Mouse (Mus musculus) liver, adult (tissue): ENCODE results near the gene Nfic.

ENCODE experiments used
- GATA4 ChIP-seq: IDR thresholded peaks from 2 replicates; pipeline ENCODE4 v1.6.1; 2014; ENCODE audit warnings: mild to moderate bottlenecking, low read length; ENCODE audit not compliant: insufficient replicate concordance

Gene Nfic

DNA sequence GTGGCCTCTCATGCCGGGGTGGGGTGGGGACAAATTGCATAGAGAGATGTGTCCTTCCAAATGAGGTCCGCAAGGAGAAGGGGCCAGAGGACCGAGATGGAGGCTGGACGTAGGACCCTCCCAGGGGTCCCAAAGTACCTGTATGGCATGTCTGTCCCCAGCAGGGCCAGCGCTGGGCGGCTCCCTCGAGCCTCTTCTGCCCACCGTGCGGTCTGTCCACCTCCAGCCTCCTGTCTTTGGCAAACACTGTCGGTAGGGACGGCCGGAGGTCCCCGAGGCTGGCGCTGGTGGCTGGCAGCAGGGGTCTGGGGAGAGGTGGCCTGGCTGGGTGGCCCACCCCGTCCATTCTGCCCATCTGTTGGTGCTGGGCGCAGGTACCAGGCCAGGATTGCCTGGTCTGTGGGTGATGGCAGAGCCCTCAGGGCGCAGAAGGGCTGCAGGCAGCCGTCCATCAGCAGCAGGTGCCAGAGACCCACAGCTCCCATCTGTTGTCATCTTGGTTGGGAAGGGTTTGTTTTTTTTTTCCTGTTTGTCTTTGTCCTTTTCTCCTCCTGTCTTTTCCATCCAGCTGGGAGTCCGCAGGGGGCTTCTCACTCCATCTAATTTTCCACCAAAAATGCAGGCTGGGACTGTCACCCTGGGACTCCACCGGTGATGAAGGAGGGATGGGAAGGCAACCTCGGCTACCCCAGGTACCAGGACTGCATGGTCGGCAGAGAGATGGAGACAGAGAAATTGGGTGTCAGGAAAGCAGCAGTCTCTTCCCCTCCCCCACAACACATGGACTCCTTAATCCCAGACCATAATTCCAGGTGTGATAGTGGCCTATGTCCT is 54.8 kb downstream of the Nfic start:
- TF ChIP-seq GATA4 = no peak

DNA sequence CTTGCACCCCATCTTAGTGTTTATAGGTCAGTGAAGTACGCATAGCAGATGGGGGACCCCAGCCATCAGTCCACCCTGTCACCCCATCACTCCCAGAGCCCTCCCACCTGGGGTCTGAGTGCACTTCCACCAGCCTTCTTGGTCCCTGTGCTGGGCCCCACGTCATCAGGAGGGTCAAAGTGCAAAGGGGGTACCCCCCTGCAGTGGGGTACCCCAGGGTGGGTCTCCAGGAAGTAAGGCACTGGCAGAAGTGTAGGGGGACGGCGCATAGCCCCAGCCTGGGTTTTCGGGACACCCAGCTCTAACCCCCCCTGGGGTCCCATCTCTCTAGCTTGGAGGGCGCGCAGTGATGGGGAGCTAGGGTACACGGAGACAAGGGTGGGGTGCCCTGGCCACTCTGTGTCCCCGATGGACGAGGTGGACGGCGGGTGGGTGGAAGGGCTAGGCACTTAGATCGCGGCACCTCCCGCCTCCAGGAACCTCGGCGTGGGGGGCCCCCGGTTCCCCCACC is 55.6 kb downstream of the Nfic start:
- no peak for TF ChIP-seq GATA4

DNA sequence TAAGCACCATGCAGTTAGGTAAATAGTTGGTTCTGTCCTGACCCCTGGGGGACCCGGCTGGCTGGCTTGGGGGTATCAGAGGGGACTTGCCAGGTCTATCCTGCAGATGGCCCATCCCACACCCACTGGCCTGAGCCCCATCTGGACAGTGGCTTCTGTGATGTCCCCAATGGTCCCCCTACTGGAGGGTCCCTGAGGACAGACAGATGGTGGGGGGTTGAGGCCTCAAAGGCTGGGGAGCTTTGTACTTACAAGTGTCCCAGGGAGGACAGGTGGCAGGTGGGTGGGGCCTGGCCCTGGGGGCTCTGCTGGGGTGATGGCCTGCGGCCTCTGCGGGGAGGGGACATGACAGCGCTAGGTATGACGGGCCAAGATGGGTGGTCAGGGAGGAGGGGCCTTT is 56.1 kb downstream of the Nfic start:
- no peak for TF ChIP-seq GATA4

DNA sequence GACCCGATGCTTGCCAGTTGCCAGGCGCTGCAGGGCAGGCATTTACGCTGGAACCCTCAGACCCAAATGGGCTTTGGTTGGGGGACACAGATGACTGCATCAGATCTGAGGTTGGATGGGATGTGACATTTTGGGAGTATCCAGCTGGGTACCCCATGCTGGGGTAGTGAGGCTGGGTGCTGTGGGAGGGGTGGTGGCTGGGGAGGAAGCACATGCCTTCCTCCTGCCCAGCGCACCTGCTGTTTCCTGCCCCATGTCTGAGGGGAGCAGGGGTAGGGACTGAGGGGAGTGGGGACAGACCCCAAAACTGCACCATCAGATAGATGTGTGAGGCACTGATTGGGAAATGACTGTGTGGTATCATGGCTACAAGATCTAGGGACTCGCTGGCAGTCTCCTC is 58.7 kb downstream of the Nfic start:
- TF ChIP-seq GATA4 = no peak

DNA sequence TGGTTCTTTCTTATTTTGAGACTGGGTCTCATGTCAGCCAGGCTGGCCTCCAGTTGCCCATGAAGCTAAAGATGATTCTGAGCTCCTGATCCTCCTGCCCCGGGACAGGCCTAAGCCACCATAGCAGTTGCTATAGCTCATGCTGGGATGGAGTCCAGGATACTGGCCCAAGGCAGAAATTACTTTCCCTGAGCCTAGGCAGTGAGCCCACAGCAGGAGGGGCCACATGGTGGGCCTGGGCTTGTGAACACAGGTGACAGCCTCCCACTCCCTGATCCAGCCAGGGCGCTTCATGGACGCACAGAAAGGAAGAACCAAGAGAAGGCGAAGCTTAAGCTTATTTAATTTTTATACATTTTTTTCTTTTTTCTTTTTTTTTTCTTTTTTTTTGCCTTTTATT is 59.6 kb downstream of the Nfic start:
- TF ChIP-seq GATA4 = no peak

DNA sequence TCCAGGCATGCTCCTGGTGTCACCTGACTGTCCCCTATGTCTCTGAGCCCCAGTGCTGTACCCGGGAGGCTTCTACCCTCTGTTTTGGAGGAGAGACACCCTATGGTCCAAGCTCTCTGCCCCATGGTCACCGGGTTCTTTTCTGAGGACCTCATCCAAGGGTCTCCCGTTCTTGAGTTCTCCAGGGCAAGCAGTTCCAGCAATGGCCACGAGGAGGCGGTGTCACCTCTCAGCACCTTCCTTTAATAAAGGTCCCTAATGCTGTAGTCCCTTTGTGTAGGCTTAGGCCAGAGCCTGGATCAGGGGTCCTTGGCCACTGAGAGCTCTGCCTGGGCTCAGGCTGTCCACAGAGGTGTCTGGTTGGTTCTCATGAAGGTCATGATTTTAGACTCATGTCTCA is 60.3 kb downstream of the Nfic start:
- no peak for TF ChIP-seq GATA4

DNA sequence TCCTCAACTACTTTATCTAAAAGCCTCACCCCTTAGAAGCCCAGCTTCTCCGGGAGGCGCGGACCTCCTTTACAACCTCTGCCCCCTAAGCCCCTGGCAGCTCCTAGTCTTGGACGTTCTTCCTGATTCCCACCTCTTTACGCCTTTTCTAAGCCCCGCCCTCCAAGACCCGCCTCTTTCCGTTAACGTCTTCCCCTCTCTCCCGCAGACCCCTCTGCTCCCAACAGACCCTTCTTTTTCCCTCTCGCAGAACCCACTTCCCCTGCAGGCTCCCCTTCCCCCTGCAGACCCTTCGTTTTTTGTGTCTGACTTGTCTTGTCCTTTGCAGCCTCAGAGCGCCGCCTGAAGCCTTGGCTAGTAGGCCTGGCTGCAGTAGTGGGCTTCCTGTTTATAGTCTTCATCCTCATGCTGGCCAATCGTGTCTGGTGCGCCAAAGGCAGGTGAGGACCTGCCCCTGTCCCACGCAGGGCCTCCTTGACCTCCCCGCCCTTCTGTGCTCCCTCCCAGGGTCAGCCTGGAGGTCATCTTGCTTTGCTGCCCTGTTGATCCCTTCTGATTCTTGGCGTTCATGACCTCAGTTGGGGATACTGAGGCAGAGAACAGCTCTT is 61.9 kb downstream of the Nfic start:
- no peak for TF ChIP-seq GATA4

DNA sequence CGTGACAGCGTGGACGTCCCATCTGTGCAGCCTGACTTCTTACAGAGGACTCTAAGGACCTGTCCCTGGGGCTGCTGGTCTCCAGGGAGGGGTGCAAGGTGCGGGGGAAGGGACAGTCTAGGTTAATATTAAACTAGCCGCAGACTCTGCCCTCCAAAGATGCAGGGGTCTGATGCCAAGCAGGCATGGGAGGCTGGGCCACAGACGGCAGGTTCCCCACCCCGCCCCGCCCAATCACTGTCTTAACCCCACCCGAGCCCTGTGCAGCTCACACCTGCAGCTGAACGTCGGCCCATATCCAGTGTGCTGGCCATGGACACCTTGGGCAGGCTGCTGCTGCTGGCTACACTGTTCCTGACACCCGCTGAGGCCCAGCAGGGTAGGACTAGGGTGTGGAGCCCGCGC is 62.7 kb downstream of the Nfic start, which contains the start of gene Smim24:
TSS of gene Smim24 (plus strand) at position 271 of the 405 bp plus-strand sequence.
- TF ChIP-seq GATA4 = no peak

DNA sequence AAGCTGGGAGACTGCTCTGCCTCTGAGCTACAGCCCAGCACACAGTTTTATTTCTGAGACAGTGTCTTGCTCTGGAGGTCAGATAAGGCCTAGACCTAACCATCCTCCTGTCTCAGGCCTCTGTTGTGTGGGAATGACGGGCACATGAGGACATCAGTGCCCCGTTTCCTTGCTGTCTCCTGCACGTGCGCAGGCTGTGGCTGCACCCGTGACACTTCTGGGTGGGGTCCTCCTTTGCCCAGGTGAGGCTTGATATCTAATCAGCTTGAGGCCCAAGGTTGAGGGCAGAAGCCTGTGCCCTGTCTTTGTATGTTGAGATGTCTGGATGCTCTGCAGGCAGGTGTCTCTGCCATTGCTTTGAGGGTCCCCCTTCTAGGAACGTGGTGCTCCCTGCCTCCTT is 63.2 kb downstream of the Nfic start:
- TF ChIP-seq GATA4 = no peak

DNA sequence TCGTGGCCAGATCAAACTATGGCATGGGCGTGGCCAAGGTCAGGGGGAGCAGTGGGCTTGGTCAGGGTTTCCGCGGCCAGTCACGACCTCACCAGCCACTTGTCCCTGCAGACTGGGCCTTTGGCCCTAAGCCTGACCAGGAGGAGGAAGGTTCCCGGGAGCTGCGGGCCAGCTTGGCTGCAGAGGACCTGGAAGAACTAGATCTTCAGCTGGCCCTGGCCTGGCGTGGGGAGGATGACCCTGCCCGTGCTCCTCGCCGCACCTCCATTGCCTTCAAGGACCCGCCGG is 64.8 kb downstream of the Nfic start:
- TF ChIP-seq GATA4 = no peak

DNA sequence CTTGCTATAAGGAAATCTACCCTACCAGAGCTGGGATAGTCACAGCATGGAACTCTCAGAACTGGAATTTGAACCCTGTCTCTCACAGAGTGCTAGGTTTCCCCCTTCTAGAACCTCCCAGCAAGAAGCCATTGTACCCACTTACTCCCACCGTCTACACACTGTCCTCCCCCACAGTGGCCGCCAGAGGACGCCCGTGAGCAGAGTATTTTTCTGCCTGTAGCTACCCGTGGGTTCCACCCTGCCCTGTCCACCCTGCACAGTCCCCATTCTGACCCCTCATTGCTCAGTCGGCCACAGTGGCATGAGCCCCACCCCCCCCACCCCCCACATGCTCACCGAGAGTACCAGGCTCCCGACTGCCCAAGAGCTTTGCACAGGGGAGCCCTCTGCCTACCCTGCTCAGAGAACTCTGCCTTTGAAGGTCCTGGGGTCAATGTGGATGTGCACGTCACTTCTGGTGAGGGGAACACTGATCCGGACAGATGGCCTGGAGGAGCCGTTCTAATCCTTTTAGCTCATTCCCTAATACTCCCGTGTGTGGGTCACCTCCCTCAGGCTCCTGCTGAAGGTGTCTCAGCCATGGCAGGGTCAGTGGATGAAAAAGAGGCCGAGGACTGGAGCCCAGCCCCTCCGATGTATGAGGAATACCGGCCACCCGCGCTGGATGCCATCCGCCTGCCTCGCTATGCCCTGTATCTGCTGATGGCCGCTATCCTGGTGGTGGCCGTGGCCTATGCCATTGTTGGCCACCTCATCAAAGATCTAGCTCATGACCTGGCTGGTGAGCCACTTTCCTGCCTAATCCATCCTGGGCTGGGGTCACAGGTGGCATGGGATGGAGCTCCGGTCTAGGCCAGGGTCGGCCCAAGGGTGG is 65.4 kb downstream of the Nfic start:
- no peak for TF ChIP-seq GATA4

DNA sequence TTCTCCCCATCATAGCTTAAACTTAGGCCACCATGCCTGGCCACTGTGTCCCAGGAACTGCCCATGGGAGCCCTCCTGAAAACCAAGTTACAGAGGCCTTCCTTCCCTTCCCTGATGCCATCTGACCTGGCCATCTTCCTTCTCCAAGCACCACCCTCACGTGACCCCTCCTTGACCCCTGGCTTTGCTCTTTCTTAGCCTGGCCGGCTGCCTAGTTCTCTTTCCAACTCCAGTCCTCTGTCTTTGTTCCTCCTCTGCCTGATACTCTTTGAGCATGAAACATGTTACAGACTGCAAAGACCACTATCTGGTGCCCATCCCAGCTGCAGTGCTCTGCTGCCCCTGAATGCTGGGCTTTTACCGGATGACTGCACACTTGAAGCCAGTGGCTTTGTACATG is 66.1 kb downstream of the Nfic start:
- TF ChIP-seq GATA4 = no peak

DNA sequence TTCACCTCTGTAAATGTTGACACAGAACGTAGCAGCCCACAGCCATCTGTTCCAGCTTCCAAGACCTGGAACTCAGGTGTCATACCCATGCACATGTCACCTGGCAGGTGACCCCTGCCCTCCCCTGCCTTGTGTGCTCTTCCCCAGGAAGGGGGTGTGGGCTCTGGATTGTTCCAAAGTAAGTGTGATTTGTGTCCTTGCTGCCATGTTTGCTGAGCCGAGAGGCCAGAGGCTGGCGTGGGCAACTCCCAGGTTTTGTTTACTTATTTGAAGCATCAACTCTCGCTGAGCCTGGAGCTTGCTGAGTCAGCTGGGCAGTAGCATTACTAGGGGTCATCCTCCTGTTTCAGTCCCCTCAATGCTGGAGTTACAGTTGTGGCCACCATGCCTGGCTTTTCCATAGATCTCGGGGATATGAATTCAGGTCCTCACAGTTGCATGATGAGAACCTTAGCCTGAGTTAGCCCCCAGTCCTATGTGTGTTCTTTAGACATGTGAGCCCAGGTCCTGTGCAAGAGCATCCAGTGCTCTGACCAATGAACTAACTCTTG is 66.9 kb downstream of the Nfic start, which contains the start of gene Gm48552:
TSS of gene Gm48552 (plus strand) at position 501 of the 551 bp plus-strand sequence.
- no peak for TF ChIP-seq GATA4

DNA sequence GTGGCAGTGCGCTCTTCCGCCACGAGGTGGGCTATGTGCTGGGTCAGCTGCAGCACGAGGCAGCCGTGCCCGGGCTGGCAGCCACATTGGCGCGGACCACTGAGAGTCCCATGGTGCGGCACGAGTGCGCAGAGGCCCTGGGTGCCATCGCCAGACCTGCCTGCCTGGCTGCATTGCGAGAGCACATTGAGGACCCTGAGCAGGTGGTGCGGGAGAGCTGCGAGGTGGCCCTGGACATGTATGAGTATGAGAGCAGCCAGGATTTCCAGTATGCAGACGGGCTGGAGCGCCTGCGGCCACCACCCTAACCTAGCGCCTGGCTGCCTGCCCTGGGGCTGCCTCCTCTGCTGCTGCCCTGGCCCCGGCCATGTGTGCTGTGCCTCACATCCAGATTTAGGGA is 67.7 kb downstream of the Nfic start:
- TF ChIP-seq GATA4 = no peak

DNA sequence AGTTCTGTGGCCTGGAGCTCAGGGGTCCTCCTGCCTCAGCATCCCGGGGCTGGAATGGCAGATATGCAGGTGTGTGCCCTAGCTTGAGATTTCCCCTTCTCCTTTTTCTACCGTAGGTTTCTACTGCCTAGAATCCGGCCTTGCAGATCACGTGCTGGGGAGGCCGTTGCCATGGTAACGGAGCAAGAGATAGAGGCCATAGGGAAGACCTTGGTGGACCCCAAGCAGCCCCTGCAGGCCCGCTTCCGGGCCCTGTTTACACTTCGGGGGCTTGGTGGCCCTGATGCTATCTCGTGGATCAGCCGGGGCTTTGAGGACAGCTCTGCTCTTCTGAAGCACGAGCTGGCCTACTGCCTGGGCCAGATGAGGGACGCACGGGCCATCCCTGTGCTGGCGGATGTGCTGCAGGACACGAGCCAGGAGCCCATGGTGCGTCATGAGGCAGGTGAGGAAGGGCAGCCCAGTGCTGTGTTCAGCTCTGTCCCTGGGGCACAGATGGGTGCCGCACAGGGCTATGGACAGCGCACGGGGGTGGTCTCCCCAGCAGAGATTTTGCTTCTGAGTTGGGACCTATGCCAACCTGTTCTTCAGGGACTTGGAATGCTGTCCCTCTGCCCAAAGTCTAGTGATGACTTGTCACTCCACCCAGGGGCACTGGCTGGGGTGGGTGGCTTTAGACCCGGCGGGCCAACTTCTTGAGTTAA is 69.7 kb downstream of the Nfic start:
- no peak for TF ChIP-seq GATA4
